Mouse (Mus musculus): ENCODE measurements around the gene Apoe.

Gene Apoe

DNA sequence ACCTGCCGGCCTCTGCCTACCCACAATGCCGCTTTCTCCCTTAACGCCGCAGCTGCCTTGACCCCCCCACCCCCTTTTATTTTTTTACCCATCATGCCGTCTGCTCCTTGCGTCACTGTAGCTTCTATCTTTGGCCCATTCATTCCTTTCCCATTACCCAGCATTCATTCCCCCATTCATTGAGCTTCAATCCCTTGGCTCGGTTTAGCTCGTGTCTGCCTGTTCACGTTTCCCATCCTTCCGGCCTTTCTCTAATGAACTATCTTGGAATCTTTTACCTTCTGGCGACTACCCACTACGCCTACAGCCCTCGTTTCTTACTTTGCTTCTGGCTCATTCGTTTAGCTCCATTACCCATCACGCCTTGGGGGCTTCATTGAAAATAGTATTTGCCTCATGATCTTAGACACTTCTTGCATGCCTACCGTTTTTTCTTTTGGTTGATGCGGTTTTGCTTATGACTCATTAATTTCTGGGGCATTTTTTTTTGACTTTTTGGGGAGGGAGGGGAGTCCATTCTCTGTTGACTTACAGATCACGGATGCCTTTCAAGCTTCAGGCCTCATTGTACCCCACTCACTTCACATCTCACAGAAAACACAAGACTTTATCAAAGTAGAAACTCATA is 17.2 kb upstream of the Apoe start:
- no peak for DNase-seq (ENCODE audit: low spot score)

- DNase-seq (ENCODE audit: low spot score): peak; percentile 100
Observed at GRCm38 (mm10) chr7:19715239-19716054, 16.5 kb upstream of the Apoe start, which contains the start of gene Tomm40. Gene Tomm40 (minus strand): TSS chr7:19715438.

GRCm38 (mm10) chr7:19714836-19715235 is 15.8 kb upstream of the Apoe start:
- no peak for DNase-seq (ENCODE audit: low spot score)

- DNase-seq (ENCODE audit: low spot score): no peak
Observed at GRCm38 (mm10) chr7:19713598-19713997, 14.6 kb upstream of the Apoe start.

GRCm38 (mm10) chr7:19713196-19713595 is 14.2 kb upstream of the Apoe start:
- peak; percentile 38 for DNase-seq (ENCODE audit: low spot score)

GRCm38 (mm10) chr7:19712414-19712813 is 13.4 kb upstream of the Apoe start:
- peak; percentile 33 for DNase-seq (ENCODE audit: low spot score)

DNA sequence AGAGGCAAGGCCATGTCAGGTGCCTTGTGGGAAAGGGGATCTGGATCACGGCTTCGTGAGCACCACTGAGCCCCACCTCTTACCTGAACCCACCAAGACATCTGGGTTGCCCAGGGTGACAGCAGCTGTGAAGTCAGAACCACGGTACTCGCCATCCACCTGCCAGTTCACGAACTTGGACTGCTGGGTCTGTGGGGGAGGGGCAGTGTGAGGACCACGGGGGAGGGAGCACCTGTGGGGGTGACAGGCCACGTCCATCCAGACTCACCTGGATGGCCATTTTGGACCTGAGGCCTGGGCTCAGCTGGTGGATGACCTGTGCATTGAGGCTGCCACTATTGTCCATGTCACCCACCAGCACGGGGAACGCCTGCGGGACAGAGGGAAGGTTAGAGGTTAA is 11.7 kb upstream of the Apoe start:
- DNase-seq (ENCODE audit: low spot score): no peak

GRCm38 (mm10) chr7:19705271-19705670 is 6.3 kb upstream of the Apoe start:
- DNase-seq (ENCODE audit: low spot score): no peak

DNA sequence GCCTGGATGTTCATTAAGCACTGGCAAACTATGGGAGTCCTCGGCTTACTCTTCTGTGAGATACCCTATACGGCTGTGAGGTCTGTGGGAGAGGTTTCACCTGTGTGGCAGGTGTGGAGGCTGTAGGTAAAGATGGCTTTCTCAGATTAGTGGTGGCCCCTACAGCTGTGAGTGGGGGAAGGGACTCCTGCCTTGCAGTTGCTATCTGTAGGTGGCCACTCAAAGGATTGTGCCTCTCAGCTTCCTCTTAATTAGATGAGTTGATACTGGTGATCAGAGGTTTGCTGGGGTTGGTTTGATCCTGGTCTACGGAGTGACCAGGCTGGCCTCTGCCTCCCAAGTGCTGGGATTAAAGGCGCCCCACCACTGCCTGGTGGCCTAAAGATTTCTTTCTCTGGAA is 5.5 kb upstream of the Apoe start:
- DNase-seq (ENCODE audit: low spot score): no peak

- DNase-seq (ENCODE audit: low spot score): no peak
Observed at GRCm38 (mm10) chr7:19702859-19703555, 4.0 kb upstream of the Apoe start.

DNA sequence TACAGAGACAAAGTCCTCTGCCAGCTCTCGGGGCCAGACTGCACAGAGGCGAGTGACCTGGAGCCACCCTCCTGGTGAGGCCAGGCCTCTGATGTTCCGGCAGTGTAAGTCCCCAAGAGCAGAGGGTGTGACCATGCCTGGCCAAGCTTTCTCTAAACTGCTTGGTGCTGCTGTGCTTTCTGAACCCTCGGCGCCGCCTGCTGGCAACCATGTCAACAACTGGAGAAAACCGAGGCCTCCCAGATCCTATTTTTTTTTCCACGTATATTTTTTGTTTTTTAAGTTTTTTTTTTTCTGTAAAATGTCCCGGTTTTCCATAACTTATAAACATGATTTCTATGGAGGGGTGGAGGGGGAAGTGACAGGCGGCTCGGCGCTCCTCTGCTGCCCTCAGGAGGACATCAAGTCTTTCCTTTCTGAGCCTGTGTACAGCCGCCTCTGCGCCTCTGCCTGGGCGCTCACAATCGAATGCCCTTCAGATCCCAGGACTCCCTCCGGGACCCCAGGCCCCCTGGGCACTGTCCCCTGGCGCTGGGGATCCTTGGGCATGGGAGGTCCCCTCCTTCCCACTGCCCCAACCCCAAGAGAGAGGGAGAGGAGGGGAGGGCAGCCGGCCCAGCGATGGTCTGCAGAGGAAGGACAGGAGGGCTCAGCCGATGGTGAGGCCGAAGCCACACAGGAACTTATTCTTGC is 2.2 kb upstream of the Apoe start:
- DNase-seq (ENCODE audit: low spot score): peak; percentile 80

DNA sequence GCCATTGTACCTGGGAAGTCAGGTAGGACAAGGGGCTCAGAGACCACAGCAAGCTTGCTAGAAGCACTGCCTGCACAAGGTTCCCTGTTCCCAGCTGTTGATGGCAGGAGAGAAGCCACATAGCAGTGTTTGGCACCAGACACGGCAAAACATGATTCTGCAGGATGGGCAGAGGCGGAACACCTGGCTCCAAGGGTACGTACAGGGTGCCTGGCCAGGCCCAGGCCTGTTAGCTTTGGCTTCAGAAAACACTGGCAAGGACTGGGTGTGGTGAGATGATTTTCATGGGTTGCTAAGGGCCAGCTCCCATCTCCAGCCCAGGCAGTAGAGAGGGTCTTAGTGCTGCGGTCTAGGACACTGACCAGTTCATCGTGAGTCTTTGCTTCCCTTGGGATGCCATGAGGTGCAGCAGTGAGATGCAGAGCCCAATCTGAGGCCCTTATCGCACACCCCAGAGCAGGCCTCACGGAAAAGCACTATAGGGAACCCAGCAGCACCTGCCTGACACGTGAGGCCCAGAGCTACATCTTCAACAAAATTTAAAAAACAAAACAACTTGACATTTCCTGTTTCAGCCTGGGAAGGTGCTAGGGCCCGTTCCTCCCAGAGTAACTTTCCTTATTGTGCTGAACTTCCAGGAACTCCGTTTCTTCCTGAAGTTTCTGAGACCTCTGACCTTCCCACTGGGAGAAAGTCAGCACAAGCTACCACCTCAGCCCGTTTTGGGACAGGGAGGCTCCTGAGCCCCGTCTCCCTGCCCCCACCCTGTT is 1.5 kb upstream of the Apoe start:
- DNase-seq (ENCODE audit: low spot score): no peak

DNA sequence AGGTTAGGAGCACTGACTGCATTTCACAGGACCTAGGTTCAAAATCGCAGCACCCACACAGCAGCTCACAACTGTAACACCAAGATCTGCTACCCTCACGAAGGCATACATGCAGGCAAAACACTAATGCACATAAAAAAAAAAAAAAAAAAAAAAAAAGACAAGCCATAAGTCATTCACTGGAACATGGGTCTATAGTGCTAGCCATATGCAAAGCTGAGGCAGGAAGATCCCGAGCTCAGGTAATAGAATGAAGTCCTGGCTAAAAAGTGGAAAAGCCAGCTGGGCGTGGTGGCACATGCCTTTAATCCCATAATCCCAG is 800 bp upstream of the Apoe start:
- DNase-seq (ENCODE audit: low spot score): no peak

GRCm38 (mm10) chr7:19697949-19698906 is 760 bp downstream of the Apoe start:
- DNase-seq (ENCODE audit: low spot score): peak; percentile 79

- DNase-seq (ENCODE audit: low spot score): no peak
Observed at GRCm38 (mm10) chr7:19696336-19696873, 2.6 kb downstream of the Apoe start.

GRCm38 (mm10) chr7:19695881-19696280 is 3.1 kb downstream of the Apoe start:
- no peak for DNase-seq (ENCODE audit: low spot score)

DNA sequence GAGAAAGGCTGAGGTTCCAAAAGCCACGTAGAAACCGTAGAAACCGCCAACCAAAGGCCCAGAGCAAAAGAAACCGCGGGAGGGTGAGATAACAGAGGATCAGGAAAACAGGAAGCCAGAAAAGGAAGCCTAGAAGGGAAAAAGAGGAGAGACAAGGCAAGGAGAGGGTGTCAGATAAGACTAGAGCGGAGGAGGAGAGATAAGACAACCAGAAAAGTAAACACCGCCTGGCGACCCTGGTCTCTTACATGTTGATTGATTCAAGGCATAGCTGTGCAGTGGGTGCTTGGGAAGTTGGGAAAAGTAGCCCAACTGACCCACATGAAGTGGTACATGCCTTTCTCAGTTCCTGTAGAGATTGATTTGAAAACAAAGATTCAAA is 3.8 kb downstream of the Apoe start:
- DNase-seq (ENCODE audit: low spot score): no peak

GRCm38 (mm10) chr7:19694336-19695212 is 4.4 kb downstream of the Apoe start:
- no peak for DNase-seq (ENCODE audit: low spot score)

- peak; percentile 39 for DNase-seq (ENCODE audit: low spot score)
Observed at GRCm38 (mm10) chr7:19693421-19693820, 5.6 kb downstream of the Apoe start.

Measured in embryo, embryonic 10.5 days (tissue).